Mouse (Mus musculus): ENCODE data around the gene Alox12.
A peak's percentile ranks its signal among the peaks of the same experiment; 100 is the strongest.

Gene Alox12

DNA sequence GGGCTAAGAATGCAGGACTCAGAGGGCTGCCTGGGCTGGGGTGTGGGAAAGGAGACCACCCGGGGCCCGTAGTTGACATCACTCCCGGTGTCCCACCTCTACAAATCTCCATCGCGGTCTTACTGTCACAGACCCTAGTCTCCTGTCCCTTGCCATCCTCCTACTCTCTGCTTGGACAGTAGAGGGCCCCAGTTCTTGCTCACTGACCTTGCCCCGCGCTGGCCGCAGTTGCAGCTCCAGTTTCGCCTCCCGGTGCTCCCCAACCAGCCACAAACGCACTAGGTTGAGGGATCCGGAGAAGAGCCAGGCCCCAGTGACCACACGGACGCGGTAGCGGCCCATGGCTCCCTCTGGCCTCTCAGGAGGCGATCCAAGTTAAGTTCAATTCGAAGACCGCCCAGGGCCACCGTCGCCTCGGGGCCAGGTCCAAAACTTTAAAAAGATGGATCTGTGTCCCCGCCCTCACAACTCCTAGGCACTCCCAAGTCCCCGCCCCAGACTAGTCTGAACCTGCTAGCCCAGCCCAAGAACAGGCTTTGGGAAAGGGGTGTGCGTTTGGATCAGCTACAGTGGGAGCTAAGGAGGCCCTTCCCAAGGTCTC lies at the start of gene Alox12:
Gene Alox12, minus strand, starts transcription at position 423 of the 601 bp plus-strand sequence.
- no peak for DNase-seq (ENCODE audit: low spot score in 2 of 2)

DNA sequence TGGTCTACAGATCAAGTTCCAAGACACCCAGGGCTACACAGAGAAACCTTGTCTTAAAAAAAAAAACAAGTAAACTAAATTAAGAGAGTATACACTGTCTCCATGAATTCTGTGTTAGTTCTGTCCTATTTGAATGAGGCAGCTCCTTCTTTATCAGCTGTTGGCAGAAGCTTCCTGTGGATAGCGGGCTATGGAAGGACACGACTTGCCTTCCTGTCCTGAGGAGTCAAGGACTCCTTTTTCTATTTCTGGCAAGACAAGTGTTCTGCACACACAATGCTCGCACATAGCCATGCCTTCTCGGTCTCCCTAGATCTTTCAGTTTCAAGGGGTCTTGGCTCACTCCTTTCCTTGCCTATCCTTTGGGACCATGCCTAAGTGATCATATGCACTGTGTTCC lies 47.1 kb upstream of the Alox12 start:
- no peak for DNase-seq (ENCODE audit: low spot score in 2 of 2)

DNA sequence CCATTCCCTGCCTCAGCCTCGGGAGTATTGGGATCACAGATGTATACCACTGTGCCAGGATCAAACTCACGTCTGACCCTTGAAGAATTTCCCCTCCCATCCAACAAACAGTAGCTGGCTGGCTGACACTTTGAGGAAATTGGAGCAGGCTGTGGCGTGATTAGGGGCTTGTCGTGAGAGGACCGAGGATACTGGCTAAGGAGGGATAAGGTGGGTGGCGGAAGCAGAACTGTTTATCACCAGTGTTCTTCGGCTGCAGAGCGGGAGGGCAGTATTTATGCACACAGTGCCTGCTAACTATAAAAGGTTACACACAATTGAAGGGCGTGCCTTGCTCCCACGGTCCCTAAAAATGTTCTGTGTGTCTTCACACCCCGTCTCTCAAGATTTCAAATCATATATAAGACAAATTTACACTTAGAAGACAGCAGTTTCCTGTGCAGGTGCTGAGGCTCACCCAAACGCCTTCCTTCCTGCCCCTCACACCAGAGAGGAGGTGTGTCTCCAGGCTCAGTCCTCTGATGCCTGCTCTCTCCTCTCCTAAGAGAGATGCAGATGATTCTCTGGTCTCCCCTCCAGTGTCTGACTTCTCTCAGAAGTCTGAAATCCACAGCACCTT lies 42.8 kb upstream of the Alox12 start:
- DNase-seq (ENCODE audit: low spot score in 2 of 2) = no peak

DNA sequence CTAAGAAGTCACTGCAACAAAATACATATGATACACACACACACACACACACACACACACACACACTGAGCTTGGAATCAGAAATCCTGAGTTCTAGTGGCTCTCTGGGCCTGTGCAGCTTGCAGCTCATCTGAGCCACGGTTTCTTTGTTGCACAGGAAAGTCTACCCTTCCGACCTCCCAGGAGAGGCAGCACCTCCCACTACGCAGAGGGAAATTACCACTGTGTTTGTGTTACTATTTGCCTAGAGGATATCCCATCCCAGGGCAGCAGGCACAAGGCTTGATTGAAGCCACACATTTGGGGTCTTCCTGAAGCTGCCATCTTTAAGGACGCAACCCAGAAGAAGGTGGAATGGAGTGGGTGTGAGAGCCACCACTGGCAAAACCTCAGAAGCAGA lies 42.3 kb upstream of the Alox12 start:
- no peak for DNase-seq (ENCODE audit: low spot score in 2 of 2)

DNA sequence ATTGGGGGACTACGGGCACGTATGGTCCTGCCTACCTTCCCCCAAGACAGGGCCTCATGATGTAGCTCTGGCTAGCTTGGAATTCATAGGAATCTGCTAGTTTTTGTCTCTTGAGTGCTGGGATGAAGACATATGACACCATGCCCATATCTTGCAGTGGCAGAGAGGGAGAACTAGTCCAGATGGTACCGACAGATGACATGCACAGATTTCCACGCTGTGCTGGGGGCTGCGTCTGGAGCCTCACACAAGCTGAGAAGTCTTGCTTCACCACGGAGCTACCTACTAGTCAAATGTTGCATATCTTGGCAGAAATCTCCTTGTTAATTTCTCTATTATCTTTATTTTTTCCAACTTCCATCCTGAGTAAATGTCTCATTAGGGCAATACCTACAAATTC lies 38.7 kb upstream of the Alox12 start:
- DNase-seq (ENCODE audit: low spot score in 2 of 2) = peak in 1 of 2 experiments; percentile 14

DNA sequence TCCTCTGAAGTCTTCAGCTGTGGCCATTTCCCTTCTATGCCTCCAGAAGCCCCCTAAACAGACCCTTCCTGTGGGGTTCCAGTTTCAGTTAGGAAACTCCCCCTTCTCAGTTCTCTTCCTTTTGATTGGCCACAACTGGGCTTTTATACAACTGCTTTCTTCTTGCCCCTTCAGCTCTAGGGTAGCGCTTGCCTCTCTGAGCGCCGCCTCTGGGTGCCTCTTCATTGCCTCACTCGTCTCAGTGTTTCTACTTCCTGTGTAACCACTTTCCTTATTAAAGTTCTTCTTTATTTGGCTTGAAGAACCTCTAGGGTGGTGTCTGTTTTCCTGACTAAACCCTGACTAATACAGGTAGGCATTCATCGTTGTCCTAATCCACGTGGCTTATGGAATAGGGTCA lies 36.1 kb upstream of the Alox12 start:
- DNase-seq (ENCODE audit: low spot score in 2 of 2) = no peak

DNA sequence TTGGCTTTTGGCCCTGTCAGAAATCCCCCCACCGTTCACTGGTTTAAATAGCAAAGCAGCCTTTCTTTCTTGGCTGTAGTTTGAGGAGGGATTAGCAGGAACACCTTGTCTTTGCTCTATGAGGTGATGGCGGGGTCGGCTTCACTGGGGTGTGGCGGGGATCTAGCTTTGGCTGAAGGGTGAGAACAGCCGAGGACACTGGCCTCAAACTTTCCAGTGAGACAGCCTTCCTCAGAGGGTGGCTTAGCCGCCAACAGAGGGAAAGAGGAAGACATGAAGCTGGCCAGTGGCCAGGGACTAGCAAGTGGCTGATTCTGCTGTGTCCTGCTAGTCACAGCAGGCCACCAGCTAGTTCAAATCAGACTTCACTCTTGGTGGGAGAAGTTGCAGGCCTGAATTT lies 34.1 kb upstream of the Alox12 start:
- DNase-seq (ENCODE audit: low spot score in 2 of 2) = peak in 1 of 2 experiments; percentile 16

DNA sequence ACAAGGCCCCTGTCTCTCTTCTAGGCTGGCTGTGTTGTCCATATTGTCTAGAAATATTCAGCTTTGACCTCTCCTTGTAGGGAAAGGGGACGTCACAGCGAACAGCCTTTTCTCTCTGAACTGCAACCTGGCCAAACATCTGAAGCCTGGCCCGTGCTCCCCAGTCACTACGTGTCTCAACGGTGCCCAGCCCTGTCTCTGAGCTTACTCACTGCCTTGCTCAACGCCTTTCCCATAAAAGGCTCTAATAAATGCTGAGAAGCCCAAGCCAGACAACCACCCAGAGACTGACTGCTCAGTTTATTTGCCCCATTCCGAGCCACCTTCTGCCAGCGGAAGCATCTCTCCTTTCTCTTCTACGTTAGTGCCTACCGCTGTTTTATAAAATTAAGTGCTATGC lies 32.9 kb upstream of the Alox12 start:
- DNase-seq (ENCODE audit: low spot score in 2 of 2) = no peak

DNA sequence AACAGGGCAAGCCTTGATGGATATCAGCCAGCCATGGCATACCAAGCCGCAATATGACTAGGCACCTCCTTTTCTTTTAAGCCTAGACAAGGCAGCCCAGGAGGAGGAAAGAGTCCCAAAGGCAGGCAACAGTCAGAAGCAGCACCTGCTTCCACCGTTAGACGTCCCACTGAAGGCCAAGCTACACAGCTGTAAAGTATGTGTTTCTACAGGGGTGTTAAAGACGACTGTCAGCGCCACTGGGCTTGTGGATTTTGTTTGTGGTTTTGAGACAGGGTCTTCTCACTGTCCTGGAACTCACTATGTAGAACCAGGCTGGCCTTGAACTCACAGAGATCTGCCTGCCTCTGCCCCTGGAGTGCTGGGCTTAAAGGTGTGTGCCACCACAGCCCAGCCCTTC lies 30.5 kb upstream of the Alox12 start:
- DNase-seq (ENCODE audit: low spot score in 2 of 2) = no peak

DNA sequence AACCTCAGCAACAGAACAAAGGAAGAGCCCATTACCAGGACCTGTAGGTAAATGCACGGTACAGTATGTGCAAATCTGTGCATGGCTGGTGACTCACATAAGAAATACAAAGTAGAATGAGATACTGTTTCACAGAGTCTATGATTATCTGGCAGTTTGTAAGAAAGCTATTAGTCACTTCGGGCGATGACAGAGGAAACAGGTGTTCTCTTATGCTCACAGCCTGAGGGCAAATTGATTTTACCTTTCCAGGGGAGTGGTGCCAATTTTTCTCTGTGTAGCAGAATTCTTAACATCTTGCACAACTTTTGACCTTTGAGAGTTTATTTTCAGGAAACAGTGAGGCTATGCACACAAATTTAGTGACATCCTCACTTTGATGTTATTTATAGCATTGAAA lies 29.6 kb upstream of the Alox12 start:
- DNase-seq (ENCODE audit: low spot score in 2 of 2) = no peak

DNA sequence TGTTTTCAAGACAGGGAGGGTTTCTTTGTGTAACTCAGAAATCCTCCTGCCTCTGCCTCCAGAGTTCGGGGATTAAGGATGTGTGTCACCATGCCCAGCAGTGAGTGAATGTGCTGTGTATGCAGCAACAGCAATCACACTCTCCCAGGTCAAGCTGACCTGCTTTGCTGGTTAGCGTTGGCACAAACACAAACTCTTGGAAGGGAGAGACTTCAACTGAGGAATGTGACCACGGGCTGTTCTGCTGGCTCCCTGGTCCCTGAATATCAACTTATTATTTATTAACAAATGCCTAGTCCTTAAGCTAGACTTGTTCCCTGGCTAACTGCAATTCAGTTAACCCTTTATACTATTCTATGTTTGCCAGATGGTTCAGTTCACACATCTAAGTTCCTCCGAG lies 28.5 kb upstream of the Alox12 start:
- no peak for DNase-seq (ENCODE audit: low spot score in 2 of 2)

DNA sequence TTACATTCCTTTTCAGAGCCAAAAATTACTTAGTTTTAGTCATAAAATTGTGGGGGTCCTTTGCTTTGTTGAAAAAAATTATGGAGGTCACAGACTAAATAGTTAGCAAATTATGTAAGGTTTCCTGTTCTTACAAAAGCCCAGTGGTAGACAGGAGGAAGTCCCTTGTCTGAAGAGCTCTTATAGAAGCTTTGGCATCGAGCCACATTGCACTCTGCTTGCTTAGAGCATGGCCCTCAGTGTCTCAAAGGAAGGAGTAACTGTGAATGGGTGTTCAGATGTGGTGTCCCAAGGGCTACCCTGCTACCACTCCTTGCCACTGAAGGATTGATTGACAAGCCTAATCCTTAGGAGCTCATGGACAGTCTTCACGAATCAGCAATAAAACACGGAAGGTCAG lies 25.3 kb upstream of the Alox12 start:
- no peak for DNase-seq (ENCODE audit: low spot score in 2 of 2)

DNA sequence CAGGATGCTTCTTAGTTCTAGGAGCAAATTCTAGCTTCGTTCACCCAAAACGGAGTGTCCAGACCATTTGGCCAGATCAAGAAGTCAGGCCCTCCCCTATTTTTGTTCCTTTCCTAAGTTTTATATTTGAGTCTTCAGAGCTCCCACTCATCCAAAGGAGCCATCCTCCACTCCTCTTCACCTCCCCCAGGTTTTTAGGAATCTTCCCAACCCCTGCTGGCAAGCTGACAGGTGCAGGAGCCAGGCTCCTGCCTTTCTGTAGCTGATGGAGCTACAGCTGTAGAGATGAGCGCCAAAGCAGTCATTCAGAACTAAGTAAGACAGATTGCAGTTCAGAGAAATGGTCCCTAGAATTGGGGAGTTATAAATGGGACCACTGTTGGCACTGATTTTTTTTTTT lies 23.8 kb upstream of the Alox12 start:
- no peak for DNase-seq (ENCODE audit: low spot score in 2 of 2)

DNA sequence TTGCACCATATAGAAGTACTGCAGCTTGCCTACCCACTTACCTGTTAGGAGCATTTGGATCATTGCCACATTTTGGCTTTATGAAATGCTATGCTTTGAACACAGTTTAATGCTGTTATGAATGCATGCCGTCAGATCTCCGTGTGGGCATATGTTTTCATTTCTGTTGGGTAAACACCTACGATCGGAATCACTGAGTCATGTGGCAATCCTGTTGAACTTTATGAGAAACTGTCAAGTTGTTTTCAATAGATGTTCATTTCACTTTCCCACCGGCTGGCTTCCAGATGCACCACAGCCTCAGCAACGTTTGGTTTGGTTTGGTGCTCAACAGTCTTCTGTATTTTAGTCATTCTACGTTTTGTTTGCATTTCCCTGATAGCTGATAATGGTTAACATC lies 16.5 kb upstream of the Alox12 start:
- no peak for DNase-seq (ENCODE audit: low spot score in 2 of 2)

DNA sequence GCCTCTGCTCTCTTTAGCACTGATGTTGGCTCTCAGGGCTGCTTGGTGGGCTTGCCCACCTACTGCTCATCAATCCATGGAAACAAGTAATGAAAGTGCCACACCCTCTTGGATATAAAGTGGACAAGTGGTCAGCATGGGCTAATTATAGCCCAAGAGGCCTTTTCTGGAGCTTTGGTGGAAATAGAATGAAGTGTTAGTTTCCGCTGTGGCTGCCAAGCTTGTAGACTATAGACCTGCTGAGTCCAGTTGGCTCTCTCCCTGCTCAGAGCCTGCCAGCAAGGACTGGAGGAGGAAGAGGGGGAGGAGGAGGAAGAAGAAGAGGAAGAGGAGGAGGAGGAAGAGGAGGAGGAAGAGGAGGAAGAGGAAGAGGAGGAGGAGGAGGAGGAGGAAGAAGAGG lies 11.3 kb upstream of the Alox12 start:
- no peak for DNase-seq (ENCODE audit: low spot score in 2 of 2)

DNA sequence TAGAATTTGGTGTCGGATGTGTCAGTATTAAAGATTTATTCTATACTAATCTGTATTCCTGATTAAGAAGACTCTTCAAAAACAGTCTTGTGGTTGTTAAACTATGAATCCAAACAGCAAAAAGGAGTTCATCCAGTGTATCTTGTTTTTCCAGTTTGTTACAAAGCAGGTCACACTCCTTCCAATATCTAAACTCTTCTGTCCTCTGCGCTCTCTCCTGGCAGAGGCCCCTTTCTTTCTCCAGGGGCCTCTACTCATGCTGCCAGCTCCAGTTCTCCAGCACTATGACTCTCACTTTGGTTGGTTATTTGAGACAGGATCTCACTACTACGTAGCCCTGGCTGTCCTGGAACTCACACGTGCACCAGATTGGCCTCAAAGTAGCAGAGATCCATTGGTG lies 10.7 kb upstream of the Alox12 start:
- no peak for DNase-seq (ENCODE audit: low spot score in 2 of 2)

DNA sequence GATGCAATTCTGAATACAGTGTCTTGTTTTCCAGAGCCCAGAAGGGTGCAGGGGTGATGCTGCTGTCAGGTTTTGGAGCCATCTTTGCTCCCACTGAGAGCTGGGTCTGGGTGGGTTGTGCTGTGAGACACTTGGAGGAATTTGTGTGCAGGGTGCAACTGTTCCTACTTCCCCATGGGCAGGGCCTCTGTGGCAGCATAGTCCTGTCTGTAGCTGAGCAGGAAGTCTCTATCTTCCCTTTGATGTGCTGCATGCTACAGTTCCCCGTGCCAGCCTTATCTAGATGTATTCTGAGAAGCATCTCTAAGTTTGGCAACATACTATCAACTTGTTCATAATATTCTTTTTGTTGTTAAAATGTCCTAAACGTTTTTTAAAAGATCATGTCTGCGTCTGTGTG lies 10.1 kb upstream of the Alox12 start:
- DNase-seq (ENCODE audit: low spot score in 2 of 2) = no peak

DNA sequence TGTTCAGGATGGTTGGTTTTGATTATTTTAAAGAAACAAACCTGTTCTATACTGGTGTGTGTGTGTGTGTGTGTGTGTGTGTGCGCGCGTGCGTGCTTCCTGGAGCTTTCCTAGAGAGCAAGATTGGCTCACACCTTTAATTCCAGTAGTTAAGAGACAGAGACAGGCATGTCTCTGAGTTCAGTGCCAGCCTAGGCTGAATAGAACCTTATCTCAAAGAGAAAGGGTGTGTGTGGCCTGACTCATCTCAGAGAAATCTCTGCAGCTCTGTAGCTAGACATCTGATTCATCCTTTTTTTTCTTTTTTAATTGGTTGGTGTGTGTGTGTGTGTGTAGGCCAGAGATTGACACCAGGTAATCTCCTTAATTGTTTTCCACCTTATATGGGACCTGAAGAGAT lies 3.9 kb upstream of the Alox12 start:
- no peak for DNase-seq (ENCODE audit: low spot score in 2 of 2)

DNA sequence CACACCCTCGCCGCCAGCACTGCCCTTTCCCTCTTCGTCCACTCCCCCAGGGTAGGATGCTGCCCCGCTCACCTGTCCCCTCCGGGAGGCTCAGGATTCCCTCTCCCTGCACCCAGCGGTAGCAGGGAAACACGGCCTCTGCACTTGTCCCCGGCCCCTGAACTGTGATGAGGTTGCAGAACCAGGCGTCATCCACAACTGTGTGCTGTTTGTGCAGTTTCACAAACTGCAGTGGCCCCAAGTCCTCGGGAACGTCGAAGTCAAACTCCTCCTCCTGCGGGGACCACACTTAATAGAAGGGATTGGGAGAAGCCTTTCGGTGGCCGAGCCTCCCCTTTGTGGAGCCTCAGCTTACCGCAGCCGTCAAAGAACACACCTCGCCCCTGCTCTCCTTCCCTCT lies 816 bp downstream of the Alox12 start:
- no peak for DNase-seq (ENCODE audit: low spot score in 2 of 2)

DNA sequence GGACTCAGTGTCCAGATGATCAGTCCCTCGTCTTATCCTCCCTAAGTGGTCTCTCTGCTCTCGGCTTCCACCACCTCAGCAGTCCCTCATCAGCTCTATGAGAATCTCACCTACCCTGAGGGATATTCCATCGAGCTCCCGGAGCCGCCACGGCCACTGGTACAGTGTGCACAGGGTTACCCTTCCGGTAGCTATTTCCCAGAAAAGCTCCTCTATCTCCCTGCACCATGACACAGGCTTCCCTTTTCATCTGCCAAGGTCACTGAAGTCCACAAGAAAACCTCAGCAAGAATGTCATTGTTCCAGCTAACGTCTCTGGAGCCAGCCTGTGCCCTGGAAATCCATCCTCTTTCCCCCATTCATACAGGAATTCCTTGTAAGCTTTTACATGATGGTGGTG lies 3.3 kb downstream of the Alox12 start:
- DNase-seq (ENCODE audit: low spot score in 2 of 2) = no peak

DNA sequence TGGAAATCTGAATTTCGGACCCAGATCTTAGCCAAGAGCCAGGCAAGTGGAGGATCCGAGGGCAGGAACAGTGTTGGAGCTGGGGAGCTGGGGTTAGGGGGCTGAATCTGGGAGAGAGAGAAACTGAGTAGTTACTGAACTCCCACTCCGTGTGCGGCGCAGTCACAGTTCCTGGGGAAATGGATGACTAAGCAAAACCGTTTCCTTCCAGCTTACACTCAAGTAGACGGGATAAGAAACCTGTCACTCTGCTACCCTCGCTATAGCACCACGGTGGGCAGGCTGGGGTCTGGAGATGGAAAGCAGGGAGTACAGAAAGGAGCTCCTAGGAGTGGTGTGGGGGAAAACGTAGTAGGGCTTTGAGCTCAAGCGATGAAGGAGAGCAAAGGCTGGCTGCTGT lies 5.0 kb downstream of the Alox12 start:
- DNase-seq (ENCODE audit: low spot score in 2 of 2) = no peak

DNA sequence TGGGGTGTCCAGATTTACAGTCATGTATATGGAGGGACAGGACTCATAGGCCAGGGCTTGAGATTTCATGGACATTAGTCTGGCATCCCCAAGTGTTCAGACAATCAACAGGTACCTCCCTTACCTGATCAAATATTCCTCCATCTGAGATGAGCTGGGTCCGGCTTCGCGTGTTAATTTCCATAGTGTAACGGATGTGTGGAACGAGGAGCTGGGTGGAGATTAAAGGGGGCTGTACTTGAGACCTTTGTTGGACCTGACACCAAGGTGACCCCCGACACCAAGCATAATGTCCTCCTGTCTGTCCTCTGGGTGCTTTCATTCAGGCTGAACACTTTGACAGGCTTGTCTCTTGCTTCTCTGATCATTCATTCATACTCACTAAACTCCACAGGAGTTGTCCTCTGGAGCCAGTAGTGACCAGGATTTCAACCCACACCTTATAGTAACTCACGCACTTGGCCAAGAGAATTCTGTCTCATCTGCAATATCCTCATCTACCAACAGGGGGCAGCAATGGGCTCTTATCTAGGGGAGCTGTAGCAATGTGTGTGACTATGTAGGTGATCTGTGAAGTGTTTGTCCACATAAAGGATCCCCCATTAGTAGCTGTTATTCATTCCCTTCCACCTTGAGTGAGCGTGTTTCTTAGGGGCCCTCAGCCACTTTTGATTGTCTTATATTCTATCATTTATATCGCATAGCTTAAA lies 7.9 kb downstream of the Alox12 start:
- DNase-seq (ENCODE audit: low spot score in 2 of 2) = no peak

DNA sequence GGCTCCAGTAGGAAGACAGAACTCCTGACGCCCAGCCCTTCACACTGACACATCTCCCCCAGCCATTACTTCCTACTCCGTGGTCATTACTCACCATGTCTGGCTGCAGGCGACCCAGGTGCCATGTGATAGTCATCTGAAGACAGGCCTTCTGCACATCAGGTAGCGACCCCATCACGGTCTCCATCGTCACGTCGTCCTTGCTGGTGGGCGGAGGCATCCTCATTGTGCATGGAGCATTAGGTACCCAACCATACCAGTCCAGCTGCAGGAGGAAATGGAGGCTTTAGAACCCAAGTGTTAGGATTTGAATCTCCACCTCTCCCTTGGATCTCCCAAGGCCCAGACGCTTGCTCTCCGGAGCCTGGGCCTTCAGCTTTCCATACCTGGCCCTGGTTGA lies 12.6 kb downstream of the Alox12 start:
- no peak for DNase-seq (ENCODE audit: low spot score in 2 of 2)

Data from right cerebral cortex, postnatal 36 days (tissue).